Mouse (Mus musculus): ENCODE data around the gene Zfp773.
"Not testable (repeated sequence)": the region's sequence is repeated elsewhere in the genome, so short reads cannot be mapped to it uniquely, and the experiment has no call there.

The Zfp773 gene

GRCm38 (mm10) chr7:7136379-7136866 is at the start of gene Zfp773:
Zfp773 (minus strand) TSS chr7:7136755.
- DNase-seq (ENCODE audit: low spot score), result peak; percentile 40

- DNase-seq (ENCODE audit: low spot score), result no peak
These were observed 49.3 kb upstream of the Zfp773 start for GRCm38 (mm10) chr7:7185897-7186296.

DNA sequence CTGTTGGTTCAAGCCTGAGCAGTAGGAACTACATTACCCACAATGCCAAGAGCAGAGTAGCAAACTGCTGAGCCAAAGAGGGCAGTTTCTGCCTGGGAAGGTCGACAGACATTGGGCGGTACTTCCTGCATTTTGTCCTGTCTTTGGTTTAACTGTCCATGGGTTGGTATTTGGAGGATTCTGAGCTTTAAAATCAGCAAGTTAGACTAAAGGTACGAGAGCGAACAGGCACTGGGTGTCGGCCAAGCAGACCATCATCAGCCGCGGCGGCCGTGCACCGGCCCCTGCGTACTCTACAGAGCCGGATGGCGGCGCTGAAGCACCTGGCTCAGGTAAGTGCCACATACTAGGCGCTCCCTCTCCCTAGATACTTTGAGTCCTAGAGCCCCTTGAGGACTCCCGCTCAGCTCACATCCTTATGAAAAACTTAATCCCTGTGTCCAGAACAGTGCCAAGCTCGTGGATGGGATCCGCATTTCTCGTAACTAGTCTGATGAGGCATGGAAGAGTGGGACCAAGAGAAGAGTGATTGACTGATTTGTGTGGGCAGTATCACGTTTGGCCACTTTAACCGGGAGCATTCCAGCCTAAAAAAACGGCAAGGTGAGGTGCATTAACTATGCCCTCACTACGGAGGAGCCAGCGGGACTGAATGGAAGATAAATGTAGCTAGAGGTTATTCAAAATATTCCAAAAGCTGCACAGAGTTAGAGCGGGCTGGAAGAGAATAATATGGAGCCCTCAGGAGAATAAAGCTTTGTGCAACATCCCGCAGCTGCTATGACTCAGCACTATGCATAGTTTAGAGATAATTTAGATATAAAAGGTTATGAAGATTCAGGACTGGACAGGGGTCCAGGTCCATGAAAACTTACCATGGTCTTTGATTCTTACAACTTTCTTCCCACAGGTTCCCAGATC is 34.9 kb upstream of the Zfp773 start, which contains the start of gene Zfp418:
TSS of gene Zfp418 (plus strand) at position 104 of the 921 bp plus-strand sequence.
- DNase-seq (ENCODE audit: low spot score), result peak; percentile 80

DNA sequence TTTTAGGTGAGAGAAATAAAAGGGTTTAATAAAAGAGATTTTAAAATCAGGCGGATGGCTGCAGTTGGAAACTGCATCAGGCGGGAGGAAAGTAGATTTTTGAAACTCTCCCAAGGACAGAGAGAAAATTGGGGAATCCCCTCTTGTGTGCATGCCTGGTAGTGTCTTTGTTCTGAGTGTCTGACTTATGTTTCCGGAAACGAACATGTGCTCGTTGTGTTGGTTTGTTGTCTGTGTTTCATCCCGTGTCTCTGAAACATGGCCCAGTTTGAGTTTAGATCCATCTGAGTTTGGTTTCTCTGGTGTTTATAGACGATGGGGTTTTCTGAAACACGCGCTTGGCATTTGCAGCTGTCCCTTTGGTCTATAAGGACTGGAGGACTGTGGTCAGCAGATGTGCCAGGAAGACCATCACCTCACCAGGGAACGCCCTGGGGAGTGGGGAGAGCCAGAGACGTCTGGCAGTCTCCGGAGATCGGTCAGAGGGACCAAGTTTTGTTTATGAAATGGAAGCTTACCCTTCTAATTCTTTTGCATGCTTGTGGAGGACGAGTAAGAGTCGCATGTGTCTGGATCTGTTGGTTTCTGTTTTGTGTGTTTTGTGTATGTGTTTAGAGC is 9.5 kb upstream of the Zfp773 start:
- no peak for DNase-seq (ENCODE audit: low spot score)

- DNase-seq (ENCODE audit: low spot score), result no peak
These were observed 7.7 kb upstream of the Zfp773 start for GRCm38 (mm10) chr7:7144215-7144614.

DNA sequence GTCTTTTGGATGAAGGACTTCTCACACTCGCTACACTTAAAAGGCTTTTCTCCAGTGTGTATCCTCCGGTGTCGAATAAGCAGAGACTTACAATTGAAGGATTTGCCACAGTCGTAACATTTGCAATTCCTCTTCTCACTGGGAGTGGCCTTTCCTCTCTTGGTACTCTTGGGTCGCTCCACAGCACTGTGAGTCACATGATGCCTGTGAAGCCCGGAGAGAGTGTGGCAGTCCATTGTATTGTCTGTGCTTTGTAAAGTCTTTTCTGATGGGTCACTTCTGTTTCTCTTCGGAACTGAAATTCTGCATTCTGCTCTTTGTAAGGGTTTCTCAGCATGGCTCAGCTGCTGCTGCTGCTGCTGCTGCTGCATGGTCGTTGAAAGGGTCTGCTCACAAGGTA is 3.8 kb downstream of the Zfp773 start:
- no peak for DNase-seq (ENCODE audit: low spot score)

DNA sequence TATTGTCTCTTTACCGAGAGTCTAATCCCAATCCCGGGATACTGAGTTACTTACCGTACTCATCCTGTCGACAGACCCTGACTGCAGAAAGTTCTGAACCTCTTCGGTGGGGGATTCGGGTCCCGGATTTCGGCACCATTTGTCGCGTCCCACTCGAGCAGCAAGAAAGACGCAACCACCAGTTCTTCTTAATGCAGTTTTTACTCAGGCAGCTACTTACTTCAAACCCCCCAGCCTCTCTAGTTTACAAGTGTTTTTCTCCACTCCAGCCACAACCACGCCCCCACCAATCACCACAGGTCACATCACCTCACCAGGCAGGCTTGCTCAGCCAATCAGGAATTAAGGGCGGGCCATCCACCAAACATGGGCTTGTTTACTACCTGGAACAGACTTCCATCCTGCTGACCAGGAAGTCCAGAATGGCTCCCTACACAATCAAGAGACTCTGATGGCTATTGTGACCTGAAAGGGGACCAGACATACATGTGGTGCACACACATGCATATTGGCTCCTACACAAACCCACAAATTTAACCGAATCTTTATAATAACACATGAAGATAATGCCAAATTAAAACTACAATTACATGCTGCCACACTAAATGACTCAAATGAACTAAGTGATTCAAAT is 5.9 kb downstream of the Zfp773 start:
- DNase-seq (ENCODE audit: low spot score), result not testable (repeated sequence)

GRCm38 (mm10) chr7:7121602-7121980 is 15.0 kb downstream of the Zfp773 start:
- no peak for DNase-seq (ENCODE audit: low spot score)

GRCm38 (mm10) chr7:7120921-7121601 is 15.5 kb downstream of the Zfp773 start, which contains the start of gene Zfp954:
Zfp954 (minus strand) TSS chr7:7121488.
- DNase-seq (ENCODE audit: low spot score), result peak; percentile 93

- no peak for DNase-seq (ENCODE audit: low spot score)
These were observed 18.1 kb downstream of the Zfp773 start for GRCm38 (mm10) chr7:7118441-7118840.

DNA sequence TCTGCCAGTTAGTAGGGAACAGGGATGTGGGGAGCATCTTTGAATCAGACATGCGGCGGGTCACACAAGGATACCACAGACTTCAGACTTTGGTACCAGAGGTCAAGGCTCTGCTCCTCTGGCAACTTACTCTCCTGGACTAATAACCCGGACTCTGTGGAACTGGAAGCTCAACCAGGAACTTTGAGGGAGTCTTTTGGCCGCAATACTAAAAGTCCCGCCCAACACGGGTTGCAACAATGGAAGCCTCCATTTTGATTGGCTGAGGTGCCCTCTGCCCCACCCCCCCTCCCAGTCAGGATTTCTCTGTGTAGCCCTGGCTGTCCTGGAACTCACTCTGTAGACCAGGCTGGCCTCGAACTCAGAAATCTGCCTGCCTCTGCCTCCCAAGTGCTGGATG is 28.1 kb downstream of the Zfp773 start:
- DNase-seq (ENCODE audit: low spot score), result no peak

Measured in lung, postnatal 25 days (tissue).